8 mouse cellular contexts compared by ENCODE assay signal in the genomic region with DNA sequence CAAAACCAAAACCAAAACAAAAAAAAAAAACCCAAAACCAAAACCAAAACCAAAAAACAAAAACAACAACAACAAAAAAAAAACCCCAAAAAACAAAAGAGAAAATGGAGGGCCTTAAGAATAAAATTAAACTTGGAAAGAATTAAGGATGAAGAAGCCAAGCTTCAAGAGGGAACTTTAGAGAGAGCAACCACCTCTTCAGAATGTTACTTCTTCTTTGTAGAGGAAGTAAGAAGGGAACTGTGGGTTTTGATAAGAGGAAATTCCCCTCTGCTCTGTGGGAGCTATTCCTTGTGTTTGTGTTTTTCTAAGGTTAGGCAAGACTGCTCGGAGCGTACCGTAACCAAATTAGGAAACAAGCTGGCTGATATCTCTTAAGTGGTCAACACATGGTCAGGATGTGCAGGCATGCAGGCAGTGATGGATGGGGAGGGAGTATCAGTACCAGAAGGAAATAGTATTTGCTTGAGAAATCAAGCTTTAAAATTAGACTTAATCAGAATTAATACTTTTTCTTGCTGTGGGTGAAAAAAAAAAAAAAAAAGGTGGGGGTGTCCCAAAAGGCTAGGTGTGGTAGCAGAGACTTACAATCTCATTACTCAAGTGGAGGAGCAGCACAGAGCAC. TPM values are rescaled to one million over a fixed set of nuclear protein-coding genes. Genes with fewer than 3 reads are reported as not detected.
DNase-seq lines count a peak whose midpoint lies in the region; ATAC-seq and TF ChIP-seq lines count a peak whose summit lies in the region.

No protein-coding gene starts in this region.

- 0 out of 2 replicates have a peak, but pooled peaks have one; percentile 62 for TF ChIP-seq EP300 in heart, adult 2 months (IDR thresholded peaks at IDR 0.05; ENCODE audit: insufficient read depth, low read depth, low read length)

- no peaks in the 10 kb centered on the region for H3K27me3 ChIP-seq in heart, adult 2 months (ENCODE audit: control insufficient read depth, insufficient read depth, low read length)
- H3K27me3 ChIP-seq in kidney, postnatal 0 days (ENCODE audit: insufficient read depth, low read length): no peaks in the 10 kb centered on the region

- H3K4me2 ChIP-seq in kidney, postnatal 0 days (ENCODE audit: low read length): no peak overlapping the region

- 30% methylated on average over 3 of the region's 3 CpGs for WGBS in heart, adult 2 months
- 30% methylated on average over 3 of the region's 3 CpGs for WGBS in kidney, postnatal 0 days

- peak overlapping the region; percentile 61 for H3K27ac ChIP-seq in heart, adult 2 months
- H3K27ac ChIP-seq in kidney, postnatal 0 days: peak overlapping the region; percentile 20; the same call in 1 of the 2 replicates
- H3K27ac ChIP-seq in left cerebral cortex, adult 2 months: no peak overlapping the region; the same call in 1 of the 2 replicates

- no peak overlapping the region for H3K4me3 ChIP-seq in heart, adult 2 months
- H3K4me3 ChIP-seq in kidney, postnatal 0 days (replicated peaks; ENCODE audit: low read depth, low read length): no peak overlapping the region
- no peak overlapping the region for H3K4me3 ChIP-seq in left cerebral cortex, adult 2 months

- H3K9me3 ChIP-seq in kidney, postnatal 0 days (replicated peaks; ENCODE audit: low read length): no peaks in the 10 kb centered on the region

- intact Hi-C loops in heart, adult 2 months (cut with DNase I): no loop called here
- intact Hi-C loops in heart, postnatal 36 days (cut with DNase I): no loop called here
- intact Hi-C loops in left cerebral cortex, adult 2 months (cut with DNase I): no loop called here

- H3K4me1 ChIP-seq in heart, adult 2 months (ENCODE audit: control insufficient read depth, insufficient read depth, low read length): peaks cover 18% of the 10 kb centered on the region
- no peaks in the 10 kb centered on the region; the same call in 1 of the 2 replicates for H3K4me1 ChIP-seq in kidney, postnatal 0 days (replicated peaks; ENCODE audit: insufficient read depth, low read length)

- peak in 1 of 2 experiments; percentile 67 for DNase-seq in heart, adult 2 months
- DNase-seq in heart, postnatal 36 days: no peak
- DNase-seq in kidney, postnatal 0 days (ENCODE audit: low spot score): peak; percentile 67
- DNase-seq in monocyte, adult 2 months (ENCODE audit: low read depth in 1 of 2, low spot score in 2 of 2): peak; percentile 12 to 24
- no peak for DNase-seq in left cerebral cortex, adult 2 months (ENCODE audit: extremely low spot score in 1 of 2, low spot score in 2 of 2)

- no peak for TF ChIP-seq CTCF in heart, adult 2 months (IDR thresholded peaks at IDR 0.05)
- TF ChIP-seq CTCF in kidney, postnatal 0 days (IDR thresholded peaks at IDR 0.05; ENCODE audit: low read depth): no peak
- no peak for TF ChIP-seq CTCF in left cerebral cortex, adult 2 months (IDR thresholded peaks at IDR 0.05)

- peak; percentile 40; the same call in 1 of the 2 replicates for TF ChIP-seq POLR2A in heart, adult 2 months (IDR thresholded peaks at IDR 0.05; ENCODE audit: insufficient read depth, low read depth, low read length)

- ATAC-seq in common myeloid progenitor, adult 5-6 weeks (replicated peaks; ENCODE audit: low read depth, poor library complexity, severe bottlenecking): peak; percentile 81
- ATAC-seq in kidney, postnatal 0 days (replicated peaks; ENCODE audit: low FRiP score, low read depth): no peak
- no peak for ATAC-seq in cerebellum, adult (ENCODE audit: insufficient number of reproducible peaks, low FRiP score, low TSS enrichment)
- ATAC-seq in inflammation-experienced regulatory T-cells, adult 6 months: no peak

- peaks cover 22% of the 10 kb centered on the region for H3K36me3 ChIP-seq in heart, adult 2 months (ENCODE audit: control insufficient read depth, insufficient read depth, low read length)
- H3K36me3 ChIP-seq in kidney, postnatal 0 days (ENCODE audit: insufficient read depth, low read length): 0 out of 2 replicates have a peak, but pooled peaks cover 19% of the 10 kb centered on the region

- H3K79me2 ChIP-seq in heart, adult 2 months (replicated peaks; ENCODE audit: control insufficient read depth, insufficient read depth, low read length): no peaks in the 10 kb centered on the region

- no peak overlapping the region for H3K9ac ChIP-seq in heart, adult 2 months (ENCODE audit: low read depth, low read length)
- no peak overlapping the region for H3K9ac ChIP-seq in kidney, postnatal 0 days (ENCODE audit: low read depth, low read length)

RNA-seq across cellular contexts. Expression of a gene that starts 57.2 kb away (rescaled TPM):
- 10 to 100 TPM; 23.3 to 23.8 TPM for total RNA-seq in heart, adult 2 months (2021)
- 16.5 and 16.8 TPM in 2 replicates for polyA plus RNA-seq in heart, adult 2 months (2012; rRNA removed)
- 10 to 100 TPM; 27.1 to 28.0 TPM for total RNA-seq in heart, postnatal 36 days (2021)
- total RNA-seq in common myeloid progenitor, adult 5-6 weeks (2017): 46.8 and 76.1 TPM in 2 replicates
- 29.9 and 30.2 TPM in 2 replicates for polyA plus RNA-seq in kidney, postnatal 0 days (2015; fragmentation: Nextera tagmentation; extraction: Ambion mirVana)
- total RNA-seq in left cerebral cortex, adult 2 months (2021): 10 to 100 TPM; 40.7 to 47.8 TPM
- 10 to 100 TPM; 31.4 to 41.7 (median 32.2) TPM for polyA plus RNA-seq in inflammation-experienced regulatory T-cells, adult 6 months (2017; shearing (Covaris generic))

Comparison
In these comparisons a context has a peak if more than half of its experiments do, and no peak if none do; other contexts are left out.
1. DNase-seq: peak in kidney, postnatal 0 days (single experiment) and monocyte, adult 2 months (2 of 2); none in heart, postnatal 36 days (0 of 2) and left cerebral cortex, adult 2 months (0 of 2).